Mouse (Mus musculus): ENCODE measurements around the gene Gm8882.
"Not testable (repeated sequence)": the region's sequence is repeated elsewhere in the genome, so short reads cannot be mapped to it uniquely, and the experiment has no call there.

Gm8882 gene

GRCm38 (mm10) chr6:132364034-132364433, at the start of gene Gm8882:
Gene Gm8882, minus strand, starts transcription at chr6:132364134.
- not testable (repeated sequence) for DNase-seq (ENCODE audit: low read depth)

GRCm38 (mm10) chr6:132314657-132315056, 49.3 kb downstream of the Gm8882 start, which contains the start of gene Prpmp5:
Gene Prpmp5, minus strand, starts transcription at chr6:132314757.
- not testable (repeated sequence) for DNase-seq (ENCODE audit: low read depth)
